Mouse (Mus musculus) heart, adult 9 months (tissue): Measurements from ENCODE around the gene Vps4b.

ENCODE experiments used
- DNase-seq, 2 experiments: peaks; one replicate each; pipeline ENCODE4 v3.0.0; 2022; ENCODE audit warnings: low spot score in 2 of 2

The Vps4b gene

DNA sequence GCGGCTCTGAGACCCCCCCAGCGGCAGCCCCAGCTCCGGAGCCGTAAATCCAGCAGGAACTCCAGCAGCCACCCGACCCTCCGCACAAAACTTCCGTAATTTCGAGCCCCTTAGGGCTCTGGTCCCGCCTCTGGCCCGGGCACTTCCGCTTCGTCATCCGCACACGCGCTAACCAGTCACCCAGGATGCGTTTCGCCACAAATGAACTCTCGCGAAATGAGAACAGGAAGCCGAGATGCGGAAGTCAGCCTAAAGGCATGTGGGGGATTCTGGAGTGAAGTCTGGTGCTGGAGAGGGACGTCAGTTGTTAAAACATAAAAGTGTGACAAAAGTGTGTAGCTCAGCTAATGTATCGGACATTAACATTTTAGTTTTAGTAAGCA, at the start of gene Vps4b:
Vps4b (minus strand) TSS at position 187 of the 383 bp plus-strand sequence.
- DNase-seq = peak; percentile 92 to 94

DNA sequence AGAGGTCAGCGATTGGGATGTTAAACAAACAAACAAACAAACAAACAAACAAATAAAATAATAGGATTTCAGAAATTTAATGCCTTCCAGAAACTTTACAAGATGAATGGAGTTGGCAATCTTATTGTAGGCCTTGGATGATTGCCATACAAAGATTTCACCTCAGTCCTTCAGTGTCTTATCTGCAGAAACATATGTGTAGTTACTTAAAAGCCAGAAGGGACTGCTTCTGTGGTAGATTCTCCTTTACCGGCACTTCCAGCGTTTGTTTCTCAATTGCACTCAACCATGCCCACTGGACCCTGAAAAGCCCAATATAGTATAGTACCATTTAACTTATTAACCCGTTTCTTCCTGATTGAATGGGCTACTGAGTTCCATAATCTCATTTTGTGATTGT, 32.3 kb upstream of the Vps4b start:
- no peak for DNase-seq

DNA sequence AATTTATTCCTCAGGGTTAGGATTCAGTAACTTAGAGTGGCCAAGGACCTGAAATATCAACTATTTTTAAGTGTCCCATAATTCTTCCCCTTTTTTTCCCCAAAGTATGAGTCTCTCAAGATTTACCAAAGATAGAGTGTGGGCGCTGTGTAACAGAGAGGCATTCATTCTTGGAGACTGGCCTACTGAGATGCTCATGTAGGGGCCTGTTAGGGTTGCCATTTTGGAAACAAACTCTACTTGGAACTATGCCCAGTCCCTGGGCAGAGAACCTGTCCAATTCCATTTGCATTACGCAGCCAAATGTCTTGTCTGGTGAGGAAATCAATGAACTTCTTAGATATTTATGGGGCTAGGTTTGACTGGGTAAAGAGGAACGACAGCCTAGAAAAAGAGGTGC, 25.8 kb upstream of the Vps4b start:
- no peak for DNase-seq

DNA sequence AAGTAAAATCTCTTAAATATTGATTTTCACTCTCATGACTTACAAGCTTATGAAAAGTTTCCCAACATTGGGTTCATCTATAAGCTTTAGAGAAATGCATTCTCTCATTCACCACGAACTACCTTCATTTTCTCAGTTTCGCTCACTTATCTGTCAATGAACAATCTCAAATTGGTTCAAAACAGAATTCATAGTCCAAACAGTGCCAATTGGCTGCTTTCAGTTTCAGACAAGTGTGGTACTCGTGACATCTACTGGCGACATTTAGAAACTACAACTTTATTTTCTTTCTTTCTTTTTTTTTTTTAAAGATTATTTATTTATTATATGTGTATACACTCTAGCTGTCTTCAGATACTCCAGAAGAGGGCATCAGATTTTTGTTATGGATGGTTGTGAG, 21.8 kb upstream of the Vps4b start:
- DNase-seq = no peak

DNA sequence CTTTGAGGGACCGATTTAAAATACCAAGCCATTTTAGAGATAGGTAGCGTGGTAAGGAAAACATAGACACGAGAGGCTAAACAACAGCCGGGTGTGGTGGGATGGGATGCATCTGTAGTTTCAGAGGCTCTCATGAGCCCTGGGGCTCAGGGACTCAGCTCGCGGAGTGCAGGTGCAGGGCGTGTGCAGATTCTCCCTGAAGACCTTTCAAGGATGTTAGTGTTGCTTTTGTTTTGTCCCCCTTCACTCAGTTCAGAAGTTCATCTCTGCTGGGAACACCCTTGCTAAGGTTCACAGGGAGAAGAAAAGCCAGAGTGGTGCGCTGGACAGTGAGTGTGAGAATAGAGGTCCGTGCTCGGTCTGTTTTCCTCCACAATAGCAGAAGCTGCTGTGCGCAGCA, 20.2 kb upstream of the Vps4b start:
- DNase-seq = no peak

GRCm38 (mm10) chr1:106815265-106815664, 18.7 kb upstream of the Vps4b start:
- DNase-seq = peak in 1 of 2 experiments; percentile 3

DNA sequence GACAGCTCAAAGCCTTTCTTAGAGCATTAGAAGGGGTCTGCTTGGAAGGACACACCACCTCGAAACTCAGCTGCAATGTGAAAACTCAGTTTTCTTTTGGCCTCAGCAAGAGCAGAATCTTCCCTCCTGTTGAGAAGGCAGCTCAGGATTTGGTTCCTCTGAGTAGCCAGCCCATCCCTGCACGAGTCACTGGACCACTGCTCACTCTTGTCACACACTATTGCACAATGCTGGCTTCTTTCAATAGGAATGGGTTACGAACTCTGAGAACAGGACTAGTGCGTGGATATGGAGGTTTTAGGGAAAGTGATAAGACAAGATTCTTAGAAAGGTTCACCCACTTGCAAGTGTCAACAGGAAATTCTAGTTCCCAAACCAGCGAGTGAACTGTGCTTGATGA, 18.3 kb upstream of the Vps4b start:
- DNase-seq = no peak

DNA sequence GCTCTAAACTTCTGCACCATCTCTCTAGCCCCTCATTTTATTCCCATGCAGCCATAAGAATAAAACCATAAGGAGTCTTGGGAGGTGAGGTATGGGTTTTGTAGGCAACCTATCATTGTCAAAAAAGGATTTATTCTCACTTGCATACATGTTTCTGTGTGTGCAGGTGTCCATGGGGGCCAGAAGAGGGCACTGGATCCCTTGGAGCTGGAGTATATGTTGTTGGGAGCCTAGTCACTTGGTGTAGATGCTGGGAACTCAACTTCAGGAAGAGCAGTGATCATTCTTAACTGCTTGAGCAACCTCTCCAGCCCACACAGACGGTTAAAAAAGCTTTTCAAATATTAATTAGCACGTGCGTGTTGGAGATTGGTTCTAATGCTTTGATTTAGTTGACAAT, 3.4 kb upstream of the Vps4b start:
- DNase-seq = no peak

- no peak for DNase-seq
Measured at GRCm38 (mm10) chr1:106799406-106799805, 2.9 kb upstream of the Vps4b start.

GRCm38 (mm10) chr1:106796987-106797779, 655 bp upstream of the Vps4b start:
- peak in 1 of 2 experiments; percentile 2 for DNase-seq

GRCm38 (mm10) chr1:106795634-106796541, 640 bp downstream of the Vps4b start:
- no peak for DNase-seq

DNA sequence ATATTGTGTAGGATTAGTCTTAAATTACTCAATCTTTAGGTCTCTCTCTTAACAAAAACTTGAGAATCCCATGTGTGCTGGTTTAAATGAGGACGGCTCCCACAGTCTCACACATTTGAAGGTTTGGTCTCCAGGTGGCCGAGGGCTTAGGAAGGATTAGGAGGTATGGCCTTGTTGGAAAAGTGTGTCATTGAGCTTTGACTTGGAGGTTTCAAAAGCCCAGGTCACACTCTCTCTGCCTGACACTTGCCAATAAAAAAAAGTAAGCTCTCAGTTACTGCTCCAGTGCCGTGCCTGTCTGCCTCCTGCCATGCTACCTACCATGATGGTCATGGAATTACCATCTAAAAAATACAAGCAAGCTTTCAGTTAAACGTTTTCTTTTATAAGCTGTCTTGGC, 21.6 kb downstream of the Vps4b start:
- no peak for DNase-seq

DNA sequence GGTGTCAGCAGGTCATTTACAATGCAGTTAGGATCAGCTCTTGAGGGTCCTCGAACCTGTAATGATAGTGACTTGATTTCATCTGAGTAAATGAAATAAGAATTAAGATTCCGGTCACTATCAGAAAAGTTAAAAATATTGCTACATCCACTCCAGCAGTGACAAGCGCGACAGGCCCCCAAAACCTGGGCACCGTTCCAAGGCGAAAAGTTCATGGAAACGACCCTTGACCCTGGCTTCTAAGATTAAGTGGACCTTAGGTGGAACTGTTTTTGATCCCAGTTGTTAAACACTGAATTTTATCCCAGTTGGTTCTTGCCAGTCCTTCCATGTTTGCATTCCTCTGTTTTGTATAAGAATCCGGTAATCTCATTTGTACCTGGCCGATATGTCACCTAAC, 22.4 kb downstream of the Vps4b start:
- DNase-seq = no peak

DNA sequence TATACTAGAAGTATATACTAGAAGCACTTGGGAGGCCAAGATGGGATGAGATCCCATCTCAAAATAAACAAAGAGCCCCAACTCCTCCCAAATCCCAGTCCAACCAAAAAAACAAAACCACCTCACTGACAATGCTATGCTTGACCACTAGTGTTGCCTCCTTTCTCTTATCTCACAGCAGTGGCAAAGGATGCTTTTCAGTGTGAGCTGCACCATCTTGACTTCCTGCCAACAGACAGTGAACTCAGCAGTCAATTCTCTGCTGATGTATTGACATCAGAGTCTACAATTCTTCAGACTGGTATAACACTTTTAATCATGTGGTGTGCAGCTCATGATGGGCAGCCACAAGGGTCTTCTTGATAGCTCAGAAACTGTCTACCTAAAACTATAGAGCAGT, 27.8 kb downstream of the Vps4b start:
- DNase-seq = no peak

DNA sequence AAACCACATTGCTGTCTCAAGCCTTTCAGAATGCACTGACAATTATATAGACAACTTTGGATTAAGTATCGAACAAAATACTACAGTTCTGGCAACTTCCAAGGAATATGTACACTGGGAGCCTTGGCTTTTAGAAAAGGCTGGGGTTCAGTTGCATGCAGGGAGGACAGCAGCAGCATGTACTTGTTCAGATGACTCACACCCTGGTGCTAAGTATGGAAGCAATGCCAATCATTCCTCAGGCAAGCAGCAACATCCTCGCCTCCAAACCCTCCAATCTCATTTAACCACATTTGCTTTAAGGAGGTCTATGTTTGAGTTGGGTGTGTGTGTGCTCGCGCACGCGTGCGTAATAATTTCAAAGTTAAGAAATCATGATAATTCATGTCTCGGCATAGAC, 30.8 kb downstream of the Vps4b start:
- DNase-seq = no peak

DNA sequence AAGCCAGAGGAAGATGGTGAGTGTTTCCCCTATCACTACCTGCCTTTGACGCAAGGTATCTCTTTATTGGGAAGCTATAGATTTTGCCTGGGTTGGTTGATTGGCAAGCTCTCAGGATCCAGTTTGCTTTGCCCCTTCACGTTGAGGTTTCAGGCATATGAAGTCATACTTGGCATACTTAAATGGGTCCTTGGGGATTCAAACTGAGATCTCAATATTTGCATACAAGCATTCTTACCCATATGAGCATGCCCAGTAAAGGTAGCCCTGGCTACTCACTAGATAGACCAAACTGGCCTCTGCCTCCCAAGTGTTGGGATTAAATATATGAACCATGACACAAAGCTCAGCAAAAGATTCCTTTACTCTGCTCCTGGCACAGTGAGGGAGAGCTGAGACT, 31.7 kb downstream of the Vps4b start:
- DNase-seq = no peak

GRCm38 (mm10) chr1:106764281-106764680, 32.2 kb downstream of the Vps4b start:
- no peak for DNase-seq

- no peak for DNase-seq
Measured at GRCm38 (mm10) chr1:106760750-106761149, 35.8 kb downstream of the Vps4b start.

DNA sequence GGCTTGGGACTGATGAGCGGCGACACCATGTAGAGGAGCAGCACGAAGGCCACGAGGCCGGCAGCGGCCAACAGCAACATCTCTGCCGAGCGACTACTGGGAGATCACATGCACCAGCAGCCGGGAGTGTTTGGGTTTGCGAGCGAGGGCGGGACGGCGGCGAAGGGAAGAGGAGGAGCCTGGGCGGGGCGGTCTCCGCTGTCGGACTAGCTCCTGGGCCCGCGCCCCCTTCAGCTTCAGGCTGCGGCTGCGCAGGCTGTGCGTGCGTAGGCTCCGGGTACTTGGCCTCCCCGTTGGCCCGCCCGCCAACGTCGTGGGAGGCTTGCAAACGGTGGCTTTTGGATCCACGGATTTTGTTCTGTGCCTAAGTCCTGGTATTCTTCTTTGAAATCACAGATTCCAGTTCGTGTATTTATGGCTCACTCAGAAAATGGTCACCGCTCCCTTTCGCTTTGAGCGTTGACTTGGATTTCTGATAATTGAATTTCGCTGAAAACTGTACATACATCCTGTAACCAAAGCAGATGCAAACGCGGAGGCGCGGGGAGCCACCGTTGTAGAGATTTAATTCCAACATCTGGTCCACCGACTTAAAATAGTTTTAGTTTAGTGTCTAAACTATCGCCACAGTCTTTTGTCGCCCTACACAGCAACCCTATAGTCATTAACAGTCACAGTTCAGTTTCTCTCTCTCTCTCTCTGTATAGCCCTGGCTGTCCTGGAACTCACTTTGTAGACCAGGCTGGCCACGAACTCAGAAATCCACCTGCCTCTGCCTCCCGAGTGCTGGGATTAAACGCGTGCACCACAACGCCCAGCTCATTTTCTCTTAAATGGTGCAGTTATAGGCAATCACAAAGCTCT, 36.7 kb downstream of the Vps4b start, which contains the start of gene Kdsr:
Kdsr (minus strand) TSS at position 156 of the 864 bp plus-strand sequence.
- peak; percentile 97 to 98 for DNase-seq

GRCm38 (mm10) chr1:106758734-106759571, 37.6 kb downstream of the Vps4b start:
- no peak for DNase-seq

DNA sequence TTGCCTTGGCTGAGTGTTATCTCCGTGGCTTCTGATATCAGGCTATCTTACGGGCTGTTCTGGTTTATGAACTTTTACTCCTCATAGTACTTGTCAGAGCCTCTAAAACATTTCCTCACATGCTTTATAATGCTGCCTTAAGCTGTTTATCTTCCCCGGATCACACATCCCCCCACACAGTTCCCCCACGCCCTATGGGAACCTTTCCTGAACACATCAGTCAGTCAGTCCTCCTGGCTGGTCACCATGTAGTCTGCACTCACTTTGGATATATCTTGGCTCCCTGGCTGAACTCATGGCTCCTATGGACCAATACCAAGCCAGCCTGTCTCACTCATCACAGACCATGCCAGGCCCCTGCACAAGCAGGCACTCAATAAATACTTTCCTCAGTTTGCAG, 39.9 kb downstream of the Vps4b start:
- DNase-seq = no peak
